Mouse (Mus musculus) lung, adult 2 months (tissue): ENCODE measurements at regions not wholly inside any gene's neighbourhood (a gene's known extent, or its start where the extent isn't known, plus 50 kb on each side); places are given as distances from the start of the nearest gene placed in this dataset.

Source experiments
- CTCF ChIP-seq: fragments of 200-500 bp; IDR thresholded peaks from 2 replicates; pipeline ENCODE4 v1.5.1; 2011; ENCODE audit warnings: mild to moderate bottlenecking, low read length, control low read depth; ENCODE audit not compliant: insufficient read depth
- POLR2A ChIP-seq: fragments of 200-500 bp; IDR thresholded peaks from 2 replicates; pipeline ENCODE4 v1.6.1; 2011; ENCODE audit warnings: low read depth, mild to moderate bottlenecking, control low read depth, low read length, borderline replicate concordance; ENCODE audit errors: extremely low read depth

- TF ChIP-seq POLR2A (no peak), CTCF (no peak)
Observed at GRCm38 (mm10) chr12:11611656-11612055, 155.8 kb downstream of the Rad51ap2 start.
